Mouse (Mus musculus) hindbrain, embryonic 15.5 days (tissue): ENCODE results near the gene Utp18. TPM values are rescaled to one million over a fixed set of nuclear protein-coding genes. Genes with fewer than 3 reads are reported as not detected.

Source experiments
- ATAC-seq: fragments of 200-750 bp; cut with Nextera tagmentation; 2 replicates; pipeline ENCODE4 v1.8.0; 2017; ENCODE audit warnings: low read depth, moderate number of reproducible peaks, moderate TSS enrichment; ENCODE audit not compliant: low FRiP score
- H3K27ac ChIP-seq: fragments of 300-500 bp; sonication (generic); replicated peaks from 2 replicates; pipeline ENCODE4 v1.5.1; 2015; ENCODE audit warnings: mild to moderate bottlenecking, inconsistent platforms
- H3K27me3 ChIP-seq: fragments of 300-500 bp; sonication (generic); 2 replicates; pipeline ENCODE4 v1.6.1; 2015; ENCODE audit warnings: control low read depth, inconsistent platforms
- H3K36me3 ChIP-seq: fragments of 300-500 bp; sonication (generic); 2 replicates; pipeline ENCODE4 v1.6.1; 2015; ENCODE audit warnings: control low read depth, inconsistent platforms
- H3K4me1 ChIP-seq: fragments of 300-500 bp; sonication (generic); replicated peaks from 2 replicates; pipeline ENCODE4 v1.6.1; 2015; ENCODE audit warnings: control low read depth, inconsistent platforms
- H3K4me2 ChIP-seq: fragments of 300-500 bp; sonication (generic); 2 replicates; pipeline ENCODE4 v1.6.1; 2015; ENCODE audit warnings: moderate library complexity, mild to moderate bottlenecking, inconsistent platforms
- H3K4me3 ChIP-seq: fragments of 300-500 bp; sonication (generic); 2 replicates; pipeline ENCODE4 v1.5.1; 2015; ENCODE audit warnings: mild to moderate bottlenecking, inconsistent platforms
- H3K9ac ChIP-seq: fragments of 300-500 bp; sonication (generic); 2 replicates; pipeline ENCODE4 v1.6.1; 2015; ENCODE audit warnings: inconsistent platforms
- H3K9me3 ChIP-seq: fragments of 300-500 bp; sonication (generic); 2 replicates; pipeline ENCODE4 v1.6.1; 2016; ENCODE audit warnings: control low read depth, inconsistent platforms
- WGBS: fragments of 180-500 bp; shearing (Covaris S2); methylation state at CpG from one replicate; pipeline ENCODE4 v1.1.7; 2015; 5-methylcytosine and 5-hydroxymethylcytosine counted together
- polyA plus RNA-seq: library from polyadenylated mRNA; unstranded; fragments of >200 nt; fragmentation: Nextera tagmentation; extraction: Ambion mirVana; gene quantifications from 2 replicates; pipeline ENCODE4 v1.2.1, GENCODE M21; 2015

Utp18 gene
- polyA plus RNA-seq, 1 experiment from 2014 or later = 30.5 TPM

DNA sequence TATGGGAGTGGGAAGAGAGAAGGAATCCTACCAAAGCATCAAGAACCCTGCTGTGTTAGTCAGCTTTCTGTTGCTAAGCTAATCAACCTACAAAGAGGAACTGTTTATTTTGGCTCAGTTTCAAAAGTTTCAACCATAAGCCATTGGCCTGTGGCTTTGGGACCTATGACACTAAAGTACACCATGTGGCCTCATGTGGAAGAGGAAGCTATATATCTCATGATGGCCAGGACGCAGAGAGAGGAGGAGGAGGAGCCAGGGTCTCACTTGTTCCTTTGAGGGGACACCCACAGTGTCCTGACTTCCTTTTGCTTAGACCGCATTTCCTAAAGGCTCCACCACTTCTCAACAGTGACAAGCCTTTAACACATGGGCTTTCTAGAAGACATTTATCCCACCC lies 64.0 kb downstream of the Utp18 start:
- 51% methylated on average over 2 of the region's 2 CpGs for WGBS
- no peak overlapping the region for H3K27ac ChIP-seq

DNA sequence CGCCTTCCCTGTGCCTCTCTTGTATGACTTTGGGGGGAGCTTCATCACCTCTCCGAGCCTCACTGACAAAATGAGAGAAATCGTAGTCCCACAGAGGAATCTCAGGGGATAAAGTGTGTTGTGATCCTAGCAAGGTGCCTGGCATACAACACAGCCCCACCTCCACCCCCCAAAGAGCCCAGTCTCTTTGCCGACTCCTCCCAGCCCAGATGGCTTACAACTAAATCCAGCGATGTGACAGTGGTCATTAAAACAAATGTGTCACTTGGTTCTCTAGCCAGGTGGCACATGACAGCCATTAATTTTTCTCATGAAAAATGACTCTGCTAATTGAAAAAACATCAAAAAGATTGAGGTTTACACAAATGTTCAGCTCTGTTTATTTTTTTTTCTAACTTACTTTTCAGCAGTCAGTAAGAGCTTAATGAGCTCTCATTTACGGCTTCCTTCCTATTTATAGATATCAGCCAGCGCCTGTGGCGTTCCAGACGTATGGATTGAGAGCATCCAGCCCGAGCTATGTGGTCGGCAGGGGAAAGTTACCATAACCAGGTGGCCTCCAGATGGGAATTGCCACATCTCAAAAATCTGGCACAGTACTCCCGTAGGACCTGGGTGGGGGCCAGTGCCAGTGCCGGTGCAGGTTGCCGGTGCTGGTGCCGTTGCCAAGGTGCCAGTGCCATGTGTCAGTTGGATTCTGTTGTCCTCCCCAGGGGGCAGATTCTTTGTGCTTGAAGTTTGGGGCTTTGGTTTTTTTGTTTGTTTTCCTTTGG lies 67.4 kb downstream of the Utp18 start:
- no peak overlapping the region for H3K9ac ChIP-seq
- no peaks in the 10 kb centered on the region for H3K9me3 ChIP-seq
- no peaks in the 10 kb centered on the region for H3K27me3 ChIP-seq
- WGBS = 40% methylated on average over 15 of the region's 15 CpGs
- no peak overlapping the region for H3K4me3 ChIP-seq
- ATAC-seq = no peak
- H3K27ac ChIP-seq = no peak overlapping the region
- peaks cover 11% of the 10 kb centered on the region for H3K4me1 ChIP-seq
- H3K4me2 ChIP-seq = peak overlapping the region; percentile 27
- H3K36me3 ChIP-seq = no peaks in the 10 kb centered on the region

More for the DNA sequence above, 64.0 kb downstream of the Utp18 start:
- Histone ChIP-seq H3K4me1 (peaks cover 11% of the 10 kb centered on the region), H3K27me3 (no peaks in the 10 kb centered on the region), H3K36me3 (no peaks in the 10 kb centered on the region), H3K9ac (no peak overlapping the region), H3K9me3 (no peaks in the 10 kb centered on the region), H3K4me3 (no peak overlapping the region), H3K4me2 (no peak overlapping the region)
- ATAC-seq = no peak

DNA sequence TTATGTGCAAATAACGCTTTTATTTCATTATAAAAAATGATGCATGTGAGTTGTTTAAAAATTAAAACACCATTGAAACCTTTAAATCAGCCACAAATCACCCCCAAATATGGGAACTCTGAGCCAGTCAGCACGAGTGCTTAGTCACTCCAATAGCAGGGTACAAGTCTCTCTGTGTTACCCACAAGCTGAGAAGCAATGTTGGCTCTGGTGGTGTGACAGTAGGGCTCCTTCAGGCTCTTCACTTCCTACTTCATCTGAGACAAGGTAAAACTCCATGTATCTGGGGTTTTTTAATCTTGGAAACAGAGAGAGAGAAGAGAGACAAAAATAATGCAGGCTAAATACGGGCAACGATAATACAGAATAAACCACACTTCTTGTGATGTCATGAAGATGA lies 72.6 kb downstream of the Utp18 start:
- Histone ChIP-seq H3K36me3 (no peaks in the 10 kb centered on the region), H3K27me3 (no peaks in the 10 kb centered on the region), H3K4me1 (peaks cover 4% of the 10 kb centered on the region), H3K27ac (no peak overlapping the region), H3K9me3 (no peaks in the 10 kb centered on the region), H3K4me3 (no peak overlapping the region), H3K4me2 (no peak overlapping the region), H3K9ac (no peak overlapping the region)
- WGBS = 84% methylated on average over 4 of the region's 4 CpGs
- no peak for ATAC-seq

DNA sequence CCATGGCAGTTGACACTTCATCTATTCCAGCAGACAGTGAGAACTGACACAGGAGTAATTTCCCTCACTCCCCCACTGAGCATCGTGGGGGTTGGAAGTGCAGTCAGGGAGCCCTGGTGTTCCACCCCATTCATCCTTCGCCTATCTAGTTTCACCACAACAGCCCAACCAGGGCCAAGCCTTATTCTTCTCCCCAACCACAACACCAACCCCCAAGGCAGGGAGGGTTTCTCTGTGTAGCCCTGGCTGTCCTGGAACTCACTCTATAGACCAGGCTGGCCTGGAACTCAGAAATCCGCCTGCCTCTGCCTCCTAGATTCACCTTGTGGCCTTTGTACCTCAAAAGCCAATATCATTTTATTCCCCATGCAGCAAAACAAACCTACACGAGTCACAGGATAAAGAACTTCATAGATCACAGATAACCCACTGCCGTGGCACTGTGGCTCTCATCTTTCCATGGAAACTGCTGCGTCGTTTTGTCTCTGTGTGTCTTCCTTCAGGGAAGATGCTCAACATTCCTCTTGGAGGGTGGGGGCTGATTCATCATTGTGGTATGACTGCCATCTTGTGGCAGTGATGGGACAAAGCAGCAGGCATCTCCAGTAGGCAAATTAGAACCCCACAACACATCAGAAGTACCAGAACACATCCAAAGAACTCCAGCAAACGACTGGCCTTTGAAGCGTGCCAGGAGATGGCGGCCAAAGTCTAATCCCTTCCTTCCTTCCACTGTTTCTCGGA lies 73.3 kb downstream of the Utp18 start:
- Histone ChIP-seq H3K36me3 (no peaks in the 10 kb centered on the region), H3K4me1 (no peaks in the 10 kb centered on the region), H3K27ac (no peak overlapping the region), H3K4me3 (no peak overlapping the region), H3K9ac (no peak overlapping the region), H3K9me3 (no peaks in the 10 kb centered on the region), H3K4me2 (no peak overlapping the region), H3K27me3 (no peaks in the 10 kb centered on the region)
- WGBS = 36% methylated on average over 11 of the region's 11 CpGs
- peak; percentile 75; the same call in 1 of the 2 replicates for ATAC-seq

Other genes with a start within 250 kb of the Utp18 start
- gene Mbtd1, start 86 bp upstream of the Utp18 start, polyA plus RNA-seq = 22.3 and 22.9 TPM in 2 replicates
- 94.8 and 100 TPM in 2 replicates for gene Nme2, start 70.5 kb upstream of the Utp18 start, polyA plus RNA-seq
- gene Gm20390, start 82.5 kb upstream of the Utp18 start, polyA plus RNA-seq = 369 and 383 TPM in 2 replicates
- 346 and 369 TPM in 2 replicates for gene Nme1, start 82.8 kb upstream of the Utp18 start, polyA plus RNA-seq
- gene Spag9, start 110.3 kb upstream of the Utp18 start, polyA plus RNA-seq = 77.4 and 89.5 TPM in 2 replicates